Mouse (Mus musculus) embryonic fibroblast, embryonic 13.5 days (primary cell): ENCODE measurements at regions not wholly inside any gene's neighbourhood (a gene's known extent, or its start where the extent isn't known, plus 50 kb on each side); places are given as distances from the start of the nearest gene placed in this dataset.

ENCODE experiments used
- H3K27ac ChIP-seq: 2 replicates; pipeline ENCODE4 v1.5.1; 2012; ENCODE audit warnings: low read length, control low read depth, inconsistent platforms; ENCODE audit not compliant: insufficient read depth
- H3K4me1 ChIP-seq: 2 replicates; pipeline ENCODE4 v1.6.1; 2011; ENCODE audit warnings: low read length; ENCODE audit not compliant: control insufficient read depth, insufficient read depth
- H3K4me3 ChIP-seq: 2 replicates; pipeline ENCODE4 v1.5.1; 2011; ENCODE audit warnings: mild to moderate bottlenecking, control low read depth, low read length; ENCODE audit not compliant: insufficient read depth
- CTCF ChIP-seq: IDR thresholded peaks from 2 replicates; pipeline ENCODE4 v1.5.1; 2011; ENCODE audit warnings: mild to moderate bottlenecking, control low read depth, low read length, moderate library complexity, borderline replicate concordance; ENCODE audit not compliant: insufficient read depth
- POLR2A ChIP-seq: IDR thresholded peaks from 2 replicates; pipeline ENCODE4 v1.6.1; 2011; ENCODE audit warnings: low read depth, mild to moderate bottlenecking, control low read depth, low read length, moderate library complexity

DNA sequence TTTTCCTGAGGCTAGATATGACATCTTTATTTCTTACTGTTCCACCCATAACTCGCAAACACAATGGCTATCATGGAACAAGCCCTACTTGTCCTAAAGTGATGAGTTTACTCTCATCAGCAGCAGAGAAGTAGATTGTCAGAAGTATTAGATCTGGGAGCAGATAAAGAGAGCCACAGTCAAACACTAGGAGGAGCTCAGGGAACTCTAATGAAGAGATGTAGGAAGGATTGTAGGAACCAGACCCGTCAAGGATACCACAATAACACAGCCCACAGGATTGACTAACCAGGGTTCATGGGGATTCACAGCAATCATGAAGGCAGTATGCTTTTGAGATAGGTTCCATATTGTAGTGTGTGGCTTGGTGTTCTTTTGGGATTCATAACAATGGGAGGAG lies 628.5 kb upstream of the 4930452B06Rik start:
- H3K4me3 ChIP-seq, result no peak overlapping the region
- TF ChIP-seq CTCF (no peak), POLR2A (no peak)

DNA sequence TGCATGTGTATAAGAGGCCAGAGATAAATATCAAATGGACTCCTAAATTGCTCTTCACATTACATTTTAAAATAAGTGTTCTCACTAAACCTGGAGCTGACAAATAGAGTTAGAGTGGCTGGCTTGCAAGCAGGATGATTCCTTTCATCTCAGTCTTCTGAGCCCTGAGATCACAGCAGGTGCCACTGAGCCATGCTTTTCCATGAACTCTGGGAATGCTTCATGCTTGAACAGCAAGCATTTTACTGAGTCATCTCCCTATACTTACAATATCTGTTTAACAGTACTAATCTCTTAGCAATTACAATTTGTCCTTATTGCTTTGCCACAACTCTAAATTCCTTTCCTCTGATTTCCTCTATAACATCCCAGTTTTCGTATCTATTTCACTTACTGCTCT lies 622.1 kb upstream of the 4930452B06Rik start:
- Histone ChIP-seq H3K4me3 (no peak overlapping the region), H3K27ac (no peak overlapping the region), H3K4me1 (no peaks in the 10 kb centered on the region)
- TF ChIP-seq POLR2A (no peak), CTCF (no peak)

More for the DNA sequence above, 628.5 kb upstream of the 4930452B06Rik start:
- H3K27ac ChIP-seq, result no peak overlapping the region
- no peaks in the 10 kb centered on the region for H3K4me1 ChIP-seq

DNA sequence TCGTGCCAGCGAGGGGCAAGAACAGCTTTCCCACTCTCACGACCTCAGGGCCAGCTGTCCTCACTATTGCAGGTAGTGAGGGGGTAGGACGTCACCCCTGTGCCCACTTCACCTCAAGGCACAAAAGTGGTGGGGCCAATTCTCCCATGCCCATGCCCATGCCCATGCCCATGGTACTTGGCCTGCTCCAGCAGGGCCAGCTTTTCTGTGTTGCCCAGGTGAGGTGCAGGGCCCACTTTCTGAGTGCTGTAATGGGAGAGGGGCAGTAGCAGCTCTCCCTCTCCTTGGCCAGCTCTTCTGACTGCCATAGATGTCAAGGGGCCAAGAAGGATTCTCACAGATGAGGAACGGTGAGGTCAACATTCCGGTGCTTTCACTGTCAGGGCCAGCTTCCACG lies 619.6 kb upstream of the 4930452B06Rik start:
- H3K4me1 ChIP-seq, result no peaks in the 10 kb centered on the region
- no peak overlapping the region for H3K4me3 ChIP-seq
- H3K27ac ChIP-seq, result no peak overlapping the region
- TF ChIP-seq CTCF, result no peak
- no peak for TF ChIP-seq POLR2A

DNA sequence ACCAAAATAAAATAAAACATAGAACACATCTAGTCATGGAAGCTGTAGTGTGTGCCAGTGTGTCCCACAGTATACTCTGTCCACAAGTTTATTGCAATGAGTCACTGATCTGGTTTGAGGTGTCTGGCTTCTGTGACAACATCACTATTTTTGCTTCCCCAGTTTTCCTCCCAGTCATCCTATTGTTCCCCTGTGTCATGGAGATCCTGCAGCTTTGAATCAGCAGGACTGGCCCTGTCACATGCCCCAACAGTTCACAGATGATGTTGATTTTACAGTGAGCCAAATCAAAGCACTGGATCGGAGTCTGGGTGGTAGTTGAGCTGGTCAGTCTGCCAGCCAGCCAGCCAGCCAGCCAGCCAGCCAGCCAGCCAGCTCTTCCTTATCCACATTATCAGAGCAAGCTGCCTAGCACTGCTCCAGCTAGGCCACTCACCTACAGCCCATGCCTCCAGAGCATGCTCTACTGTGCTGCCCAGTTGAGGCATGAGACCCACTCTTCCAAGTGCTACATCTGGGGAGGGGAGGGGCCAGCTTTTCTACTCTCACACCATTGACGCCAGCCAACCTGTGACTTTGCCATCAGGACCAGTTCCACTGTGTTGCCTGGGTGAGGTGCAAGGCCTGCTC lies 619.1 kb upstream of the 4930452B06Rik start:
- Histone ChIP-seq H3K4me1 (no peaks in the 10 kb centered on the region), H3K27ac (no peak overlapping the region), H3K4me3 (no peak overlapping the region)
- TF ChIP-seq POLR2A, result no peak
- no peak for TF ChIP-seq CTCF

DNA sequence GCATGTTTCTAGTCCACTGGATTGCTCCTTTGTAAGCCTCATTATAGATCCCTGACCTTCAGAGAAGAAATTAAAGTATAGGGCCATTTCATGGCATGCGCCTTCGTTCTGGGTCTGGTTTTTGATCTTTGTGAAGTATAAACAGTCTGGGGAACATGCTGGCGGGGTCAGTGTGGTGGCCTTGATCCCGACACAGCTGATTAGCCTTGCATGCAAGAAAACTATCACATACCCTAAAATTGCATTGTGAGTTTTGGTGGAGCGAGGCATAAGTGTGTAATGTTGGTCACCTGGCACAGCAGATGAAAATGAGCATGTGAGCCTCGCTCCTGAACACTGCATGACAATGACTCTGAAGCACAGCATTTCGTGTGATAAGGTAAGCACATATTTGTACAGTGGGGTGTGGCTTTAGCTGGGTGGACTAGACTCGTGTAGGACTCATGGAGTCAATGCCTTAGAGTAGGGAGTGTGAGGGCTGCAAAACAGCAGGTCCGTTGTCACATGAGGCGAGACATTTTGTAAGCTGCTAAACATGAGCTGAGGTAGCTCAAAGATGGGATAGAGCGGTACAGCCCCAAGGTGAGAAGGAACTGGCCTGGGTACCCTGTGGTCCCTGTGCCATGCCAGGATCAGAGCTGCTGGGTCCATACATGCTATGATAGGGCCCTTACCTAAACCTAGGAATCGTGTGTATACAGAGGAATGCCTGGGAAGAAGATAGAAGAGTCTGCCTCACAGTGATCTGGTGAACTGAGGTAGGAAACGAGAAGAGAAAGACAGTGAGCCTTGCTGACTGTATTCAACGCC lies 601.4 kb upstream of the 4930452B06Rik start:
- Histone ChIP-seq H3K4me3 (no peak overlapping the region), H3K27ac (no peak overlapping the region), H3K4me1 (no peaks in the 10 kb centered on the region)
- TF ChIP-seq POLR2A, result no peak
- no peak for TF ChIP-seq CTCF

DNA sequence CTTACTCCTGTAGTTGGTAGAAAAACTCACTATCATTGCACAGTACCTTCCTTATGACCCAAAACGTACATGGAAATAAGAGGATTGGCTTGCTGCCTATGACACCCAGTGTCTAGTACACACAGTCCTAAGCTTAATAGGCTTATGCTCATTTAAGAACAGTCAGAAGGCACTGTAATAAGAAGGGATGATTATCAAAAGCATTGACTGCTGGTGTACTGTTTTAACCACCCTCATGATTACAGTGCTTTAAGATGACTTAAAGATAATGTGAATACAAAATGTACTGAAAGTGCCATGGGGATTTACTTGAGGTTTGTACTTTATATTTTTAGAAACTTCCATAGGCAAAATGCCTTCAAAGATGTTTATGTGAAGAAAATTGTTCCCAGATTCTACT lies 586.0 kb upstream of the 4930452B06Rik start:
- TF ChIP-seq POLR2A, result no peak
- Histone ChIP-seq H3K4me3 (no peak overlapping the region), H3K4me1 (no peaks in the 10 kb centered on the region), H3K27ac (no peak overlapping the region)

DNA sequence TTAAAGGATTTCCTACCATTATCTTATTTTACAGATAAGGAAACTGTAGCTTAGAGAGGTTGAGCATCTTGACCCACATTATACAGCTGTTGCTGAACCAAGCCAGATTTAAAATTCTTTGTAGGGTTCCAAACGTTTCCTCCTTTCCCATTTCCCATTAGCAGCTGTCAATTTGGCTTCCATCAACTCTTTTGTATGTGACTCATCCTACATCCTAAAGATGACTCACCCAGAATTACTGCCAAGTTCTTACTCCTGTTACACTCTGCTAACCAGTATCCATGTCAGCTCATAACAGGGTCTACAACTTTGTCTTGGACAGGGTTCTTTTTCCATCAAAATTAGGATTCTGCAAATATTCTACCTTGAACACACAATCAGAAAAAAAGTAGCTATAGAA lies 579.2 kb upstream of the 4930452B06Rik start:
- no peak for TF ChIP-seq CTCF
- H3K4me3 ChIP-seq, result no peak overlapping the region
- H3K4me1 ChIP-seq, result peaks cover 3% of the 10 kb centered on the region; the same call in 1 of the 2 replicates
- no peak overlapping the region for H3K27ac ChIP-seq

DNA sequence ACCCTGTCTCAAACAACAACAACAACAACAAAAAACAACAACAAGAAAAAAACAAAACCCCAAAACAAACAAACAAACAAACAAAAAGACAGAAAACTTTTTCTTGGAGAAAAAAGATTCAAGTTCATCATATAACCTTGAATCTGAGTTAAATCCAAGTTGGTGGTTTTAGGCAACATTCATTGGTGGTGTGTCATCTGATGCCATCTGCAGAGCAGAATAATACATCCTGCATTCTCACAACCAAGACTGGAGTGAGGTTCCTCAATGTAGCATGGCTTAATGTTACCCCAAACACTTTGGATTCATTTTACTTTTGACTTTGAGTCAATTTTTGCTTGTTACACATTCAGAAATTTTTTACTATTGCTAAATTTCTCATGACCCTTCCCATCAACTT lies 577.3 kb upstream of the 4930452B06Rik start:
- TF ChIP-seq CTCF (no peak), POLR2A (no peak)
- no peak overlapping the region for H3K27ac ChIP-seq
- no peak overlapping the region for H3K4me3 ChIP-seq
- H3K4me1 ChIP-seq, result peaks cover 3% of the 10 kb centered on the region; the same call in 1 of the 2 replicates

DNA sequence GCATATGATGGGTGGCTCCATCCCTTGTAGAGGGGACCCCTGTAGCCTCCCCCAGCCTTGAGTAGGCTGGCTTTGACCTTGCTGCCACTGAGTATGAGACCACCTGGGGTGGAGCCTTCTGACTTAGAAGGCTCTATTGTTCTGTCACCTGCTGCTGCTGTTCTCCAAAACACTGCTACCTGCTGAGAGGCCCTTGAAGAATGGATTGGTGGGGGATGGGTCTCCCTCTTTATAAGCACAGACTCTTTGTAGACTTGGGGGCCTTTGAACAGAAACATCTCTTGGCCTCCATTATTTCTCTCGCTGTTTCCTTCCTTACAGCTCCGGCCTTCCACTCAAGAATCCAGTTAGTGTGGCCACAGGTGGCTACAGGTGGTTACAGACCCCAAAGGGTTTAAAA lies 576.1 kb upstream of the 4930452B06Rik start:
- H3K27ac ChIP-seq, result no peak overlapping the region
- H3K4me3 ChIP-seq, result no peak overlapping the region
- TF ChIP-seq POLR2A, result no peak
- TF ChIP-seq CTCF, result no peak
- H3K4me1 ChIP-seq, result peaks cover 3% of the 10 kb centered on the region; the same call in 1 of the 2 replicates

DNA sequence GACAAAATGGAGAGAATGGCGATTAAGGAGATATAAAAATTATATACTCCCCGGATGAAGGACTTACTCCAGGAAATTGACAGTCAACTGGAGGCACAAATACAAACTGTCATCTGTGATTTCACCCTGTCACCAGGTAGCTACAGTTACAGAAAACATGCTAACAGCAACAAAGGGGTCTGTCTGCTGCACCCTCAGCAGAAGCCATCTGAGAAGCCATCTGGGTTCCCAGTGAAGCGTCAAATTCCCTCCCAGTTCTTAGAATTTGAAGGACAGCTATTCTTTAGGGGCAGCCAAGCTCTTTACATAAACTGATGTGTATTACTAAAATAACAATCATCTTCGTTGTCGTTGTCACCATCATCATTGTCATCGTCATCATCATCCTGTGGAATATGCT lies 561.6 kb upstream of the 4930452B06Rik start:
- no peak overlapping the region for H3K27ac ChIP-seq
- H3K4me1 ChIP-seq, result no peaks in the 10 kb centered on the region
- H3K4me3 ChIP-seq, result no peak overlapping the region
- TF ChIP-seq POLR2A (no peak), CTCF (no peak)

DNA sequence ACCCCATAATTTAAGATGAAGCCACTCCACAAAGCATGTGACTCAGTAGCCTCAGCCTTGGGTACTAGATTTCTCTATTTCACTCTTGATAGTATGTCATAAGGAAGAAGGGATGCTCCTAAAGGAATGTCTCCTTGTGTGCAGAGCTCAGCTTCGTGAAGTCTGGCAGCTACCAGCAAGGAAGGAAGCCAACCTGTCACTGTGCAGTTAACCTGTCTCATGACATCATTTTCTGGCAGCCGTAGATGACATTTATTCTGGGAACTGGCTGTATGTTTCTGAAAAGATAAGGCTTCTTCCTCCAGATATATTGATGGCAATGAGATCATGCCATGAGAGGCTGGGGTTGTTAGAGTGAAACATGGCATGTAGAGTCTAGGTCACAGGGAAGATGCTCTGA lies 534.2 kb upstream of the 4930452B06Rik start:
- no peak for TF ChIP-seq CTCF
- no peak for TF ChIP-seq POLR2A
- Histone ChIP-seq H3K4me3 (no peak overlapping the region), H3K27ac (no peak overlapping the region), H3K4me1 (no peaks in the 10 kb centered on the region)
